Mouse (Mus musculus): ENCODE measurements around the gene Akap13. TPM values are rescaled to one million over a fixed set of nuclear protein-coding genes. Genes with fewer than 3 reads are reported as not detected.

Gene Akap13
- polyA plus RNA-seq, 2 experiments from 2014 or later = 382 to 420 TPM

GRCm38 (mm10) chr7:75683410-75683809 lies 228.1 kb downstream of the Akap13 start:
- ATAC-seq = no peak

GRCm38 (mm10) chr7:75684976-75685375 lies 229.6 kb downstream of the Akap13 start:
- no peak for ATAC-seq

- peak; percentile 70 for ATAC-seq
Observed at GRCm38 (mm10) chr7:75686046-75686826, 230.9 kb downstream of the Akap13 start.

GRCm38 (mm10) chr7:75686827-75687164 lies 231.5 kb downstream of the Akap13 start:
- peak; percentile 2 for ATAC-seq

- ATAC-seq = no peak
Observed at GRCm38 (mm10) chr7:75688144-75688543, 232.8 kb downstream of the Akap13 start.

- no peak for ATAC-seq
Observed at GRCm38 (mm10) chr7:75694777-75695176, 239.4 kb downstream of the Akap13 start.

GRCm38 (mm10) chr7:75699836-75700235 lies 244.5 kb downstream of the Akap13 start:
- ATAC-seq = no peak

GRCm38 (mm10) chr7:75700771-75701345 lies 245.5 kb downstream of the Akap13 start:
- peak; percentile 44 for ATAC-seq

- peak; percentile 72 for ATAC-seq
Observed at GRCm38 (mm10) chr7:75701761-75702160, 246.4 kb downstream of the Akap13 start.

GRCm38 (mm10) chr7:75702368-75702767 lies 247.0 kb downstream of the Akap13 start:
- peak; percentile 62 for ATAC-seq

GRCm38 (mm10) chr7:75702966-75703645 lies 247.8 kb downstream of the Akap13 start:
- peak; percentile 25 for ATAC-seq

GRCm38 (mm10) chr7:75704862-75705261 lies 249.5 kb downstream of the Akap13 start:
- ATAC-seq = no peak

- no peak for ATAC-seq
Observed at GRCm38 (mm10) chr7:75709936-75710335, 254.6 kb downstream of the Akap13 start.

- peak; percentile 11 for ATAC-seq
Observed at GRCm38 (mm10) chr7:75710920-75711319, 255.6 kb downstream of the Akap13 start.

GRCm38 (mm10) chr7:75711436-75711835 lies 256.1 kb downstream of the Akap13 start:
- ATAC-seq = peak; percentile 11

- ATAC-seq = no peak
Observed at GRCm38 (mm10) chr7:75712808-75713207, 257.5 kb downstream of the Akap13 start.

GRCm38 (mm10) chr7:75713959-75714358 lies 258.6 kb downstream of the Akap13 start:
- no peak for ATAC-seq

GRCm38 (mm10) chr7:75715026-75715425 lies 259.7 kb downstream of the Akap13 start:
- ATAC-seq = peak; percentile 72

- no peak for ATAC-seq
Observed at GRCm38 (mm10) chr7:75715939-75716338, 260.6 kb downstream of the Akap13 start.

- ATAC-seq = no peak
Observed at GRCm38 (mm10) chr7:75717349-75717748, 262.0 kb downstream of the Akap13 start.

GRCm38 (mm10) chr7:75721302-75721701 lies 266.0 kb downstream of the Akap13 start:
- ATAC-seq = no peak

GRCm38 (mm10) chr7:75724012-75724411 lies 268.7 kb downstream of the Akap13 start:
- no peak for ATAC-seq

GRCm38 (mm10) chr7:75725899-75726298 lies 270.6 kb downstream of the Akap13 start:
- no peak for ATAC-seq

GRCm38 (mm10) chr7:75726867-75727266 lies 271.5 kb downstream of the Akap13 start:
- no peak for ATAC-seq
